Mouse (Mus musculus): Measurements from ENCODE around the gene Eif3m. TPM values are rescaled to one million over a fixed set of nuclear protein-coding genes. Genes with fewer than 3 reads are reported as not detected.

The Eif3m gene
- polyA plus RNA-seq, 1 experiment from 2014 or later: 207 TPM

DNA sequence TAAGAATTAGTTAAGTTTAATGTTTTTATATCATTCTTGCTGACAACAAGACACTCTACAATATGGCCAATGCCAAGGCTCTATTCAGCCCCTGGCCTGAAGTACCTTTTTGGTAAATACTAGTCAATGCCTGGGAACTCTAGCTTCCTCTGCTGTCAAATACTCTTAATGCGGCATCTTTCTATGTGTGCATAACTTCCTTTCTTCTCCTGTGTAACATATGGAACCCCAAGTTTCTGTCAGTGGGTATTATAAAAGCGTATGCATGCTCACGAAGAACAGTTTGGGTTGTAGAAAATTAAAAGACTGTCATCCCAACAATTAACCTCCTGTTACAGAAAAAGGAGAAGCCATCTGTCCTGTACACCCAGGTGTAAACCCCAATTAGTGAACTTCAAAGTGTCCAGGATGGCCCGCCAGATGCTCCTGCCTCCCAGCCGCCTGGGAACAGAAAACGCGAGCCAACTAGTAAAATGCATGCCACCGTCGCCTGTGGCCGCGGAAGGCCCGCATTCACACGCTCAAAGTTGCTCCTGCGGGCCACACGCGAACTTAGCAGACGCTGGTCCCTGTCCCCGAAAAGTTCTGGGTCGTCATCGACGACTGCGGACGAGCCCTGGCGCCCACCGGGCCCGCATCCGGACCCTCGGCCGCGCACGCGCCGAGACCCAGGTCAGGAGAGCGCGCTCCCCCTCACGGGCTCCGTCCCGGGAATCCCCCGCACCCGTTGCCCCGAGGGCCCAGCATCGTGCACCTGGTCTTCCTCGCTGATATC is 501 bp downstream of the Eif3m start:
- WGBS: under 1% methylated on average over 43 of the region's 43 CpGs
- no peaks in the 10 kb centered on the region for H3K27me3 ChIP-seq (replicated peaks)
- ATAC-seq (ENCODE audit: insufficient number of reproducible peaks, low FRiP score): peak; percentile 75

GRCm38 (mm10) chr2:105007236-105007635 is 9.6 kb downstream of the Eif3m start:
- H3K9ac ChIP-seq: no peak overlapping the region
- no peaks in the 10 kb centered on the region for H3K27me3 ChIP-seq (replicated peaks)
- H3K36me3 ChIP-seq: peaks cover 71% of the 10 kb centered on the region
- no peak overlapping the region for H3K4me2 ChIP-seq
- H3K4me3 ChIP-seq: no peak overlapping the region
- no peak for ATAC-seq (ENCODE audit: insufficient number of reproducible peaks, low FRiP score)
- no peaks in the 10 kb centered on the region for H3K9me3 ChIP-seq (replicated peaks)
- no peaks in the 10 kb centered on the region for H3K4me1 ChIP-seq (replicated peaks)
- no peak overlapping the region for H3K27ac ChIP-seq (ENCODE audit: poor library complexity, severe bottlenecking)

More for the DNA sequence above, 501 bp downstream of the Eif3m start:
- peak overlapping the region; percentile 96 for H3K4me3 ChIP-seq
- H3K9ac ChIP-seq: peak overlapping the region; percentile 96
- H3K4me1 ChIP-seq (replicated peaks): peaks cover 3% of the 10 kb centered on the region; the same call in 1 of the 2 replicates
- peak overlapping the region; percentile 46 for H3K27ac ChIP-seq (ENCODE audit: poor library complexity, severe bottlenecking)
- H3K9me3 ChIP-seq (replicated peaks): no peaks in the 10 kb centered on the region
- H3K36me3 ChIP-seq: peaks cover 23% of the 10 kb centered on the region
- peak overlapping the region; percentile 87 for H3K4me2 ChIP-seq

- Histone ChIP-seq H3K36me3 (peaks cover 14% of the 10 kb centered on the region), H3K9me3 (replicated peaks) (no peaks in the 10 kb centered on the region), H3K27me3 (replicated peaks) (no peaks in the 10 kb centered on the region), H3K9ac (no peak overlapping the region), H3K4me3 (no peak overlapping the region), H3K4me1 (replicated peaks) (no peaks in the 10 kb centered on the region), H3K4me2 (no peak overlapping the region), H3K27ac (ENCODE audit: poor library complexity, severe bottlenecking) (no peak overlapping the region)
- WGBS: 63% methylated on average over 3 of the region's 3 CpGs
- no peak for ATAC-seq (ENCODE audit: insufficient number of reproducible peaks, low FRiP score)
Observed at GRCm38 (mm10) chr2:104996201-104996600, 20.7 kb downstream of the Eif3m start.

GRCm38 (mm10) chr2:104994436-104994835 is 22.4 kb downstream of the Eif3m start:
- no peaks in the 10 kb centered on the region for H3K9me3 ChIP-seq (replicated peaks)
- 62% methylated on average over 2 of the region's 2 CpGs for WGBS
- H3K27ac ChIP-seq (ENCODE audit: poor library complexity, severe bottlenecking): no peak overlapping the region
- H3K4me2 ChIP-seq: no peak overlapping the region
- no peaks in the 10 kb centered on the region for H3K4me1 ChIP-seq (replicated peaks)
- no peak overlapping the region for H3K9ac ChIP-seq
- peaks cover 14% of the 10 kb centered on the region for H3K36me3 ChIP-seq
- no peaks in the 10 kb centered on the region for H3K27me3 ChIP-seq (replicated peaks)
- H3K4me3 ChIP-seq: no peak overlapping the region
- no peak for ATAC-seq (ENCODE audit: insufficient number of reproducible peaks, low FRiP score)

- no peaks in the 10 kb centered on the region for H3K4me1 ChIP-seq (replicated peaks)
- no peaks in the 10 kb centered on the region for H3K9me3 ChIP-seq (replicated peaks)
- no peak overlapping the region for H3K4me2 ChIP-seq
- no peak for ATAC-seq (ENCODE audit: insufficient number of reproducible peaks, low FRiP score)
- H3K4me3 ChIP-seq: no peak overlapping the region
- 76% methylated on average over 1 of the region's 1 CpGs for WGBS
- H3K9ac ChIP-seq: no peak overlapping the region
- H3K27ac ChIP-seq (ENCODE audit: poor library complexity, severe bottlenecking): no peak overlapping the region
- peaks cover 3% of the 10 kb centered on the region; the same call in 1 of the 2 replicates for H3K36me3 ChIP-seq
- no peaks in the 10 kb centered on the region for H3K27me3 ChIP-seq (replicated peaks)
Observed at GRCm38 (mm10) chr2:104988974-104989373, 27.9 kb downstream of the Eif3m start.

DNA sequence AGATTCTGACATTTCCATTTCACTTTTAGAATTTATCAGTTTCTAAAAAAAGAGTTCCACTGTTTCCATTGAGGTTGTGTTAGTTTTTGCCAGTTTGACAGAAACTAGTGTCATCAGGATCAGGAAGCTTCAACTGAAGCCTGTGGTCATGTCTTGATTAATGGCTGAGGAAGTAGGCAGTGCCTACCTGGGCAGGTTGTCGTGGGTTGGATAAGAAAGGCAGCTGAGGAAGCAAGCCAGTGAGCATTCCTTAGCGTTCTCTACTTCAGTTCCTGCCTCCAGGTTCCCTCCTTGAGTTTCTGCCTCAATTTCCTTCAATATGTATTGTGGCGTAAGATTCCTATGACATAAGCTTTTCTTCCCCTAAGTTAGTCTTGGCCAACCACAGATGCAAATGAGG is 31.1 kb downstream of the Eif3m start:
- ATAC-seq (ENCODE audit: insufficient number of reproducible peaks, low FRiP score): no peak
- H3K4me1 ChIP-seq (replicated peaks): 0 out of 2 replicates have a peak, but pooled peaks cover 2% of the 10 kb centered on the region
- H3K4me2 ChIP-seq: no peak overlapping the region
- 62% methylated on average over 3 of the region's 3 CpGs for WGBS
- no peaks in the 10 kb centered on the region for H3K36me3 ChIP-seq
- H3K4me3 ChIP-seq: no peak overlapping the region
- H3K27me3 ChIP-seq (replicated peaks): no peaks in the 10 kb centered on the region
- no peak overlapping the region for H3K9ac ChIP-seq
- no peaks in the 10 kb centered on the region for H3K9me3 ChIP-seq (replicated peaks)
- no peak overlapping the region for H3K27ac ChIP-seq (ENCODE audit: poor library complexity, severe bottlenecking)

GRCm38 (mm10) chr2:104981712-104982111 is 35.2 kb downstream of the Eif3m start:
- WGBS: 31% methylated on average over 2 of the region's 2 CpGs
- no peak overlapping the region for H3K4me2 ChIP-seq
- H3K27me3 ChIP-seq (replicated peaks): no peaks in the 10 kb centered on the region
- no peak overlapping the region for H3K9ac ChIP-seq
- H3K27ac ChIP-seq (ENCODE audit: poor library complexity, severe bottlenecking): no peak overlapping the region
- H3K36me3 ChIP-seq: no peaks in the 10 kb centered on the region
- ATAC-seq (ENCODE audit: insufficient number of reproducible peaks, low FRiP score): no peak
- H3K4me3 ChIP-seq: no peak overlapping the region
- 0 out of 2 replicates have a peak, but pooled peaks cover 2% of the 10 kb centered on the region for H3K4me1 ChIP-seq (replicated peaks)
- no peaks in the 10 kb centered on the region for H3K9me3 ChIP-seq (replicated peaks)

DNA sequence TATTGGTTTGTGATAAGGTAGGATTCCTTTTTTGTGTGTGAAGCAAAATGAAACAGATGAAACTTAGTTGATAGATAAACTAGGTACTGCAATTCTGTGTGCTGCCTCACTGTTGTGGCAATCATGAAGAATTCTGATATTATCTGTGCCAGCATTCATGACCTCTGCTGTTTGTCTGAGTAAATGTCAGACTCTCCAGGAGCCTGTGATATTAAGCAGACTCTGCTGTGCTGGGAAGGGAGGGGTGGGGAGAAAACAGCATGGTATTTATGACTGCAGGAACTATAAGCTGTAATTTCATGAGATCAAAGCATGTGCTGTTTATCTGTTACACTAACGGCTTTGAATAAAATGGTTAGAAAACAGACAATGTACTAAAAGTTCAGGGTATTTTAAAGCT is 52.4 kb downstream of the Eif3m start:
- no peak overlapping the region for H3K4me3 ChIP-seq
- no peak overlapping the region for H3K4me2 ChIP-seq
- H3K36me3 ChIP-seq: no peaks in the 10 kb centered on the region
- no peak overlapping the region for H3K9ac ChIP-seq
- no peaks in the 10 kb centered on the region for H3K9me3 ChIP-seq (replicated peaks)
- 0 out of 2 replicates have a peak, but pooled peaks cover 2% of the 10 kb centered on the region for H3K4me1 ChIP-seq (replicated peaks)
- H3K27ac ChIP-seq (ENCODE audit: poor library complexity, severe bottlenecking): no peak overlapping the region
- WGBS: 15% methylated on average over 1 of the region's 1 CpGs
- peak; percentile 83 for ATAC-seq (ENCODE audit: insufficient number of reproducible peaks, low FRiP score)
- no peaks in the 10 kb centered on the region for H3K27me3 ChIP-seq (replicated peaks)

Other genes starting within 250 kb of the Eif3m start
- 9.6 TPM in 2 replicates for gene Qser1, start 200.3 kb downstream of the Eif3m start, polyA plus RNA-seq (2016; fragmentation: Nextera tagmentation; extraction: Ambion mirVana)
- gene Prrg4, start 167.2 kb downstream of the Eif3m start, polyA plus RNA-seq (2016; fragmentation: Nextera tagmentation; extraction: Ambion mirVana): 1.1 TPM in 2 replicates
- gene Ccdc73, start 149.3 kb downstream of the Eif3m start, polyA plus RNA-seq (2016; fragmentation: Nextera tagmentation; extraction: Ambion mirVana): 7.2 and 9.7 TPM in 2 replicates
- not detected in 2 replicates for gene Gm11060, start 74.9 kb upstream of the Eif3m start, polyA plus RNA-seq (2016; fragmentation: Nextera tagmentation; extraction: Ambion mirVana)
- 29.0 and 30.7 TPM in 2 replicates for gene Wt1, start 109.4 kb upstream of the Eif3m start, polyA plus RNA-seq (2016; fragmentation: Nextera tagmentation; extraction: Ambion mirVana)
- gene Them7, start 207.2 kb upstream of the Eif3m start, polyA plus RNA-seq (2016; fragmentation: Nextera tagmentation; extraction: Ambion mirVana): 0.99 and 1.1 TPM in 2 replicates